Mouse (Mus musculus): Measurements from ENCODE around the gene Aldh2. TPM values are rescaled to one million over a fixed set of nuclear protein-coding genes. Genes with fewer than 3 reads are reported as not detected.
"Not testable (repeated sequence)": the region's sequence is repeated elsewhere in the genome, so short reads cannot be mapped to it uniquely, and the experiment has no call there.

The Aldh2 gene
- 100 to 1,000 TPM; 104 to 113 TPM for total RNA-seq (2021)
- long read RNA-seq, experiment 1, transcript Aldh2-201 (13 exons, 3,867 nt), result major isoform, 29 of 36 reads
- long read RNA-seq, experiment 1, partial matches to known transcripts, result 4 of 36 reads
- long read RNA-seq, experiment 1, other reads (novel, unspliced or antisense), result 3 of 36 reads
- long read RNA-seq, experiment 2, transcript Aldh2-201 (13 exons, 3,867 nt), result major isoform, 28 of 33 reads
- long read RNA-seq, experiment 2, partial matches to known transcripts, result 4 of 33 reads
- long read RNA-seq, experiment 2, other reads (novel, unspliced or antisense), result 1 of 33 reads

GRCm38 (mm10) chr5:121593451-121594401 lies at the start of gene Aldh2:
Aldh2 (minus strand) TSS chr5:121593824.
- intact Hi-C loops (cut with DNase I; ENCODE audit: low total_unique reads), result no loop called here
- DNase-seq, result peak; percentile 92

- intact Hi-C loops (cut with DNase I; ENCODE audit: low total_unique reads), result no loop called here
Measured at GRCm38 (mm10) chr5:121639601-121640000, 46.0 kb upstream of the Aldh2 start.

GRCm38 (mm10) chr5:121637296-121637695 lies 43.7 kb upstream of the Aldh2 start:
- intact Hi-C loops (cut with DNase I; ENCODE audit: low total_unique reads), result no loop called here
- DNase-seq, result no peak

More at GRCm38 (mm10) chr5:121639601-121640000, 46.0 kb upstream of the Aldh2 start:
- DNase-seq, result no peak

GRCm38 (mm10) chr5:121634668-121635067 lies 41.0 kb upstream of the Aldh2 start:
- no peak for DNase-seq
- intact Hi-C loops (cut with DNase I; ENCODE audit: low total_unique reads), result no loop called here

- DNase-seq, result no peak
- intact Hi-C loops (cut with DNase I; ENCODE audit: low total_unique reads), result no loop called here
Measured at GRCm38 (mm10) chr5:121632804-121633203, 39.2 kb upstream of the Aldh2 start.

- intact Hi-C loops (cut with DNase I; ENCODE audit: low total_unique reads); DNase-seq: not testable (repeated sequence)
Measured at GRCm38 (mm10) chr5:121631106-121631647, 37.6 kb upstream of the Aldh2 start.

GRCm38 (mm10) chr5:121627871-121628270 lies 34.2 kb upstream of the Aldh2 start:
- intact Hi-C loops (cut with DNase I; ENCODE audit: low total_unique reads), result no loop called here
- DNase-seq, result peak; percentile 77

GRCm38 (mm10) chr5:121623241-121623640 lies 29.6 kb upstream of the Aldh2 start:
- no peak for DNase-seq
- intact Hi-C loops (cut with DNase I; ENCODE audit: low total_unique reads), result no loop called here

- intact Hi-C loops (cut with DNase I; ENCODE audit: low total_unique reads), result no loop called here
- no peak for DNase-seq
Measured at GRCm38 (mm10) chr5:121621102-121621501, 27.5 kb upstream of the Aldh2 start.

GRCm38 (mm10) chr5:121618592-121619513 lies 25.2 kb upstream of the Aldh2 start, which contains the start of gene Acad12:
Acad12 (minus strand) TSS chr5:121618938.
- DNase-seq, result peak; percentile 87
- intact Hi-C loops (cut with DNase I; ENCODE audit: low total_unique reads), result no loop called here

- DNase-seq; intact Hi-C loops (cut with DNase I; ENCODE audit: low total_unique reads): not testable (repeated sequence)
Measured at GRCm38 (mm10) chr5:121614921-121615320, 21.3 kb upstream of the Aldh2 start.

- DNase-seq, result no peak
- intact Hi-C loops (cut with DNase I; ENCODE audit: low total_unique reads), result no loop called here
Measured at GRCm38 (mm10) chr5:121612036-121612435, 18.4 kb upstream of the Aldh2 start.

GRCm38 (mm10) chr5:121609556-121610135 lies 16.0 kb upstream of the Aldh2 start:
- DNase-seq; intact Hi-C loops (cut with DNase I; ENCODE audit: low total_unique reads): not testable (repeated sequence)

- intact Hi-C loops (cut with DNase I; ENCODE audit: low total_unique reads), result no loop called here
Measured at GRCm38 (mm10) chr5:121606151-121606550, 12.5 kb upstream of the Aldh2 start.

GRCm38 (mm10) chr5:121603815-121604214 lies 10.2 kb upstream of the Aldh2 start:
- not testable (repeated sequence) for DNase-seq
- intact Hi-C loops (cut with DNase I; ENCODE audit: low total_unique reads), result loop anchor here (5.0 kb wide), 1 partner anchor 37 kb away; no protein-coding TSS in a partner anchor

More at GRCm38 (mm10) chr5:121606151-121606550, 12.5 kb upstream of the Aldh2 start:
- peak; percentile 84 for DNase-seq

- DNase-seq, result peak; percentile 93
- intact Hi-C loops (cut with DNase I; ENCODE audit: low total_unique reads), result loop anchor here (5.0 kb wide), 1 partner anchor 34 kb away; no protein-coding TSS in a partner anchor
Measured at GRCm38 (mm10) chr5:121601547-121602299, 8.1 kb upstream of the Aldh2 start.

- DNase-seq, result no peak
Measured at GRCm38 (mm10) chr5:121598871-121599610, 5.4 kb upstream of the Aldh2 start.

More at GRCm38 (mm10) chr5:121598871-121599610, 5.4 kb upstream of the Aldh2 start:
- intact Hi-C loops (cut with DNase I; ENCODE audit: low total_unique reads), result no loop called here

Data from gastrocnemius, postnatal 14 days (tissue).